Mouse (Mus musculus): ENCODE results near the gene 2610301B20Rik. TPM values are rescaled to one million over a fixed set of nuclear protein-coding genes. Genes with fewer than 3 reads are reported as not detected.

The 2610301B20Rik gene
- polyA plus RNA-seq, 1 experiment from 2014 or later: 40.5 TPM

GRCm38 (mm10) chr4:10928158-10928557 is 53.9 kb downstream of the 2610301B20Rik start:
- no peak for ATAC-seq (ENCODE audit: low read depth)
- Histone ChIP-seq H3K4me3 (ENCODE audit: low read depth, low read length) (no peak overlapping the region), H3K9me3 (ENCODE audit: control insufficient read depth, low read length) (no peaks in the 10 kb centered on the region), H3K27ac (ENCODE audit: low read depth, low read length) (no peak overlapping the region), H3K27me3 (ENCODE audit: control insufficient read depth, insufficient read depth, low read length) (no peaks in the 10 kb centered on the region), H3K4me1 (ENCODE audit: control insufficient read depth, insufficient read depth, low read length) (no peaks in the 10 kb centered on the region), H3K4me2 (ENCODE audit: low read depth, low read length) (no peak overlapping the region), H3K9ac (replicated peaks; ENCODE audit: low read depth, low read length) (no peak overlapping the region), H3K36me3 (ENCODE audit: control insufficient read depth, insufficient read depth, low read length) (no peaks in the 10 kb centered on the region)
- 91% methylated on average over 6 of the region's 6 CpGs for WGBS

- WGBS: 89% methylated on average over 3 of the region's 3 CpGs
- no peak overlapping the region for H3K9ac ChIP-seq (replicated peaks; ENCODE audit: low read depth, low read length)
- H3K9me3 ChIP-seq (ENCODE audit: control insufficient read depth, low read length): no peaks in the 10 kb centered on the region
- H3K4me1 ChIP-seq (ENCODE audit: control insufficient read depth, insufficient read depth, low read length): no peaks in the 10 kb centered on the region
- ATAC-seq (ENCODE audit: low read depth): no peak
- H3K4me2 ChIP-seq (ENCODE audit: low read depth, low read length): no peak overlapping the region
- no peaks in the 10 kb centered on the region for H3K36me3 ChIP-seq (ENCODE audit: control insufficient read depth, insufficient read depth, low read length)
- no peak overlapping the region for H3K4me3 ChIP-seq (ENCODE audit: low read depth, low read length)
- no peaks in the 10 kb centered on the region for H3K27me3 ChIP-seq (ENCODE audit: control insufficient read depth, insufficient read depth, low read length)
- no peak overlapping the region for H3K27ac ChIP-seq (ENCODE audit: low read depth, low read length)
Observed at GRCm38 (mm10) chr4:10929726-10930125, 55.4 kb downstream of the 2610301B20Rik start.

- H3K9me3 ChIP-seq (ENCODE audit: control insufficient read depth, low read length): no peaks in the 10 kb centered on the region
- H3K27me3 ChIP-seq (ENCODE audit: control insufficient read depth, insufficient read depth, low read length): no peaks in the 10 kb centered on the region
- no peak overlapping the region for H3K4me3 ChIP-seq (ENCODE audit: low read depth, low read length)
- H3K4me2 ChIP-seq (ENCODE audit: low read depth, low read length): no peak overlapping the region
- no peak overlapping the region for H3K9ac ChIP-seq (replicated peaks; ENCODE audit: low read depth, low read length)
- no peaks in the 10 kb centered on the region for H3K36me3 ChIP-seq (ENCODE audit: control insufficient read depth, insufficient read depth, low read length)
- H3K27ac ChIP-seq (ENCODE audit: low read depth, low read length): no peak overlapping the region
- WGBS: 86% methylated on average over 9 of the region's 9 CpGs
- no peak for ATAC-seq (ENCODE audit: low read depth)
- H3K4me1 ChIP-seq (ENCODE audit: control insufficient read depth, insufficient read depth, low read length): no peaks in the 10 kb centered on the region
Observed at GRCm38 (mm10) chr4:10931040-10931439, 56.7 kb downstream of the 2610301B20Rik start.

- H3K4me2 ChIP-seq (ENCODE audit: low read depth, low read length): no peak overlapping the region
- no peaks in the 10 kb centered on the region for H3K4me1 ChIP-seq (ENCODE audit: control insufficient read depth, insufficient read depth, low read length)
- H3K9ac ChIP-seq (replicated peaks; ENCODE audit: low read depth, low read length): no peak overlapping the region
- no peaks in the 10 kb centered on the region for H3K27me3 ChIP-seq (ENCODE audit: control insufficient read depth, insufficient read depth, low read length)
- ATAC-seq (ENCODE audit: low read depth): no peak
- no peaks in the 10 kb centered on the region for H3K9me3 ChIP-seq (ENCODE audit: control insufficient read depth, low read length)
- H3K36me3 ChIP-seq (ENCODE audit: control insufficient read depth, insufficient read depth, low read length): no peaks in the 10 kb centered on the region
- WGBS: 24% methylated on average over 4 of the region's 4 CpGs
- no peak overlapping the region for H3K27ac ChIP-seq (ENCODE audit: low read depth, low read length)
- H3K4me3 ChIP-seq (ENCODE audit: low read depth, low read length): no peak overlapping the region
Observed at GRCm38 (mm10) chr4:10932091-10932745, 57.9 kb downstream of the 2610301B20Rik start.

GRCm38 (mm10) chr4:10932782-10933181 is 58.5 kb downstream of the 2610301B20Rik start:
- H3K36me3 ChIP-seq (ENCODE audit: control insufficient read depth, insufficient read depth, low read length): no peaks in the 10 kb centered on the region
- no peak overlapping the region for H3K9ac ChIP-seq (replicated peaks; ENCODE audit: low read depth, low read length)
- no peaks in the 10 kb centered on the region for H3K27me3 ChIP-seq (ENCODE audit: control insufficient read depth, insufficient read depth, low read length)
- 69% methylated on average over 5 of the region's 5 CpGs for WGBS
- H3K27ac ChIP-seq (ENCODE audit: low read depth, low read length): no peak overlapping the region
- no peaks in the 10 kb centered on the region for H3K4me1 ChIP-seq (ENCODE audit: control insufficient read depth, insufficient read depth, low read length)
- ATAC-seq (ENCODE audit: low read depth): no peak
- H3K4me2 ChIP-seq (ENCODE audit: low read depth, low read length): no peak overlapping the region
- no peaks in the 10 kb centered on the region for H3K9me3 ChIP-seq (ENCODE audit: control insufficient read depth, low read length)
- H3K4me3 ChIP-seq (ENCODE audit: low read depth, low read length): no peak overlapping the region

GRCm38 (mm10) chr4:10936766-10937165 is 62.5 kb downstream of the 2610301B20Rik start:
- H3K9me3 ChIP-seq (ENCODE audit: control insufficient read depth, low read length): no peaks in the 10 kb centered on the region
- no peak for ATAC-seq (ENCODE audit: low read depth)
- H3K4me3 ChIP-seq (ENCODE audit: low read depth, low read length): no peak overlapping the region

More at GRCm38 (mm10) chr4:10936766-10937165, 62.5 kb downstream of the 2610301B20Rik start:
- no peak overlapping the region for H3K27ac ChIP-seq (ENCODE audit: low read depth, low read length)
- H3K4me2 ChIP-seq (ENCODE audit: low read depth, low read length): no peak overlapping the region
- 88% methylated on average over 4 of the region's 4 CpGs for WGBS
- H3K27me3 ChIP-seq (ENCODE audit: control insufficient read depth, insufficient read depth, low read length): no peaks in the 10 kb centered on the region
- no peaks in the 10 kb centered on the region for H3K4me1 ChIP-seq (ENCODE audit: control insufficient read depth, insufficient read depth, low read length)
- no peak overlapping the region for H3K9ac ChIP-seq (replicated peaks; ENCODE audit: low read depth, low read length)
- H3K36me3 ChIP-seq (ENCODE audit: control insufficient read depth, insufficient read depth, low read length): no peaks in the 10 kb centered on the region

Small RNAs within 50 kb of the gene (microRNA-seq; reads per million reads assigned to microRNA genes)
- gene Mir3471-1 (not detected), gene n-TSaga9 (1.7 reads per million)
